Mouse (Mus musculus) bone marrow macrophage, adult 2 months (primary cell): Measurements from ENCODE around the gene Ndufv3.

ENCODE experiments used
- CTCF ChIP-seq: IDR thresholded peaks from 2 replicates; pipeline ENCODE4 v1.5.1; 2012; ENCODE audit warnings: low read depth, mild to moderate bottlenecking, low read length, moderate library complexity
- POLR2A ChIP-seq: IDR thresholded peaks from 2 replicates; pipeline ENCODE4 v1.6.1; 2012; ENCODE audit warnings: mild to moderate bottlenecking, low read depth, low read length, borderline replicate concordance

GRCm38 (mm10) chr17:31557947-31558542 lies 38.1 kb downstream of the Ndufv3 start:
- TF ChIP-seq CTCF (no peak), POLR2A (no peak)
